Comparison of ENCODE assay signal across 8 mouse cellular contexts in the genomic region with DNA sequence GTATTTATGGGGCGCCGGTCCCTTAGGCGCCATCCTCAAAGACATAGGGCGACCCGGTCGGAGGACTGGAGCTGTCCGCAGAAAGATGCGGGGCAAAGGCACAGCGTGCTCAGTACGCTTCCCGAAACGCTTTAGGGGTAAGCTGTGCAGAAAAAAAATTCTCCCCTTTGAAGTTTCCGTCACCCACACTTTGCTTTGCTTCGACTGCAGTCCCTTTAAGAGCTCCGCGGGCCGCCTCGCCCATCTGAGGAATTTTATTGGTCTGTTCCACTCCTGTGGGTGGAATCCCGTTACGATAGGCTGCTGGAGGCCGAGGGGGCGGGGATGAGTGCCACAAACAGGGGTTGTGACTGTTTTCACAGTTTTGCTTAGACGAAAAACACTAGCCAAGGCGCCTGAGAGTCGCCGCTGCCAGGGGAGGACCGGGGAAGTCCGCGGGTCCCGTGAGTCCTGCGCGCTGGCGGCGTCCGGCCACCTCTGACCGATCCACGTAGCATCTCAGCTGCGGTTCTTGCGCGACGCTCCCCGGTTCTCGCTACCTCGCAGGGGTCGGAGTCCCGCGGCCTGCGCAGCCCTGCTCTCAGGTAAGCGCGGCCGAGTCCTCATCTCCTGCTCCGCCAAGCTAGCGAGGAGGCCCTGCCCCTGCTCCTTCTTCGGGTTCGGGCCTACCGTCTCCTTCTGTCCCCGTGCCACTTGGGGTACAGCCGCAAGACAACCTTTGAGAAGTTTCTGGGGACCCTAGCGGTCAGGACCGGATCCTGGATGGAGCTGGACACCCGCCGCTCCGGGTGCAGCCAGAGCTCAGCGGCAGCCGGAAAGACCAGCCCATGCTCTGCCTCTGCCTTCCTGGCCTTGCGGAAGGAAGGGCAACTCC. TPM values are rescaled to one million over a fixed set of nuclear protein-coding genes. Genes with fewer than 3 reads are reported as not detected.
DNase-seq lines count a peak whose midpoint lies in the region; ATAC-seq lines count a peak whose summit lies in the region.

Gene Tpra1 (plus strand): TSS at position 305 of the 874 bp plus-strand sequence.

- DNase-seq in R1 (ENCODE audit: low read depth, low spot score) = peak; percentile 99
- peak; percentile 93 to 96 for DNase-seq in cerebellum, postnatal 25 days
- DNase-seq in frontal cortex, postnatal 36 days (ENCODE audit: low spot score in 2 of 2) = peak; percentile 93 to 95
- DNase-seq in left cerebral cortex, adult 11 months (ENCODE audit: low spot score) = peak; percentile 91
- DNase-seq in lung, postnatal 4 days = peak; percentile 95 to 97
- DNase-seq in retina, postnatal 7 days (ENCODE audit: low read depth, low spot score) = peak; percentile 86
- DNase-seq in urinary bladder, adult 2 months (ENCODE audit: low spot score) = peak; percentile 79

- peak within 1 kb of the TSS; percentile 64 for H3K4me3 ChIP-seq in hindbrain, embryonic 15.5 days

- H3K27me3 ChIP-seq in hindbrain, embryonic 15.5 days = no peaks in the 10 kb centered on the region

- no peaks in the 10 kb centered on the region for H3K9me3 ChIP-seq in hindbrain, embryonic 15.5 days

- no peaks in the 10 kb centered on the region for H3K36me3 ChIP-seq in hindbrain, embryonic 15.5 days

- peak within 1 kb of the TSS; percentile 99 for H3K4me2 ChIP-seq in hindbrain, embryonic 15.5 days

- WGBS in hindbrain, embryonic 15.5 days = under 1% methylated on average over 66 of the region's 66 CpGs

- peaks cover 61% of the 10 kb centered on the region for H3K4me1 ChIP-seq in hindbrain, embryonic 15.5 days (replicated peaks)

- peak; percentile 90 for ATAC-seq in hindbrain, embryonic 15.5 days (ENCODE audit: low FRiP score, low read depth)

- H3K9ac ChIP-seq in hindbrain, embryonic 15.5 days = peak within 1 kb of the TSS; percentile 81

- H3K27ac ChIP-seq in hindbrain, embryonic 15.5 days (replicated peaks) = peak within 1 kb of the TSS; percentile 88

RNA-seq across cellular contexts. Expression of gene Tpra1, which starts in this region (rescaled TPM):
- polyA plus RNA-seq in hindbrain, embryonic 15.5 days (2015; fragmentation: Nextera tagmentation; extraction: Ambion mirVana) = 81.7 and 94.2 TPM in 2 replicates
- polyA plus RNA-seq in urinary bladder, adult 2 months (2012; rRNA removed) = 88.4 and 107 TPM in 2 replicates

Comparison
In these comparisons a context has a peak if more than half of its experiments do, and no peak if none do; other contexts are left out.
1. Peak in every context shown above with its lines: DNase-seq, ATAC-seq, H3K4me3 ChIP-seq and H3K27ac ChIP-seq.